Mouse (Mus musculus) cerebellum, adult 2 months (tissue): ENCODE measurements at regions not wholly inside any gene's neighbourhood (a gene's known extent, or its start where the extent isn't known, plus 50 kb on each side); places are given as distances from the start of the nearest gene placed in this dataset.

ENCODE experiments used
- CTCF ChIP-seq: fragments of 200-500 bp; IDR thresholded peaks from 2 replicates; pipeline ENCODE4 v1.5.1; 2011; ENCODE audit warnings: low read depth, mild to moderate bottlenecking, control low read depth, low read length, moderate library complexity, borderline replicate concordance; ENCODE audit not compliant: insufficient read depth
- POLR2A ChIP-seq: fragments of 200-500 bp; IDR thresholded peaks from 2 replicates; pipeline ENCODE4 v1.6.1; 2011; ENCODE audit warnings: low read length, control low read depth, borderline replicate concordance; ENCODE audit not compliant: insufficient read depth

GRCm38 (mm10) chr13:35402856-35403255 is 256.8 kb upstream of the Cdyl start:
- no peak for TF ChIP-seq CTCF
- TF ChIP-seq POLR2A = no peak
